Mouse (Mus musculus): ENCODE results near the gene Wdr93.
A peak's percentile ranks its signal among the peaks of the same experiment; 100 is the strongest.

The Wdr93 gene

DNA sequence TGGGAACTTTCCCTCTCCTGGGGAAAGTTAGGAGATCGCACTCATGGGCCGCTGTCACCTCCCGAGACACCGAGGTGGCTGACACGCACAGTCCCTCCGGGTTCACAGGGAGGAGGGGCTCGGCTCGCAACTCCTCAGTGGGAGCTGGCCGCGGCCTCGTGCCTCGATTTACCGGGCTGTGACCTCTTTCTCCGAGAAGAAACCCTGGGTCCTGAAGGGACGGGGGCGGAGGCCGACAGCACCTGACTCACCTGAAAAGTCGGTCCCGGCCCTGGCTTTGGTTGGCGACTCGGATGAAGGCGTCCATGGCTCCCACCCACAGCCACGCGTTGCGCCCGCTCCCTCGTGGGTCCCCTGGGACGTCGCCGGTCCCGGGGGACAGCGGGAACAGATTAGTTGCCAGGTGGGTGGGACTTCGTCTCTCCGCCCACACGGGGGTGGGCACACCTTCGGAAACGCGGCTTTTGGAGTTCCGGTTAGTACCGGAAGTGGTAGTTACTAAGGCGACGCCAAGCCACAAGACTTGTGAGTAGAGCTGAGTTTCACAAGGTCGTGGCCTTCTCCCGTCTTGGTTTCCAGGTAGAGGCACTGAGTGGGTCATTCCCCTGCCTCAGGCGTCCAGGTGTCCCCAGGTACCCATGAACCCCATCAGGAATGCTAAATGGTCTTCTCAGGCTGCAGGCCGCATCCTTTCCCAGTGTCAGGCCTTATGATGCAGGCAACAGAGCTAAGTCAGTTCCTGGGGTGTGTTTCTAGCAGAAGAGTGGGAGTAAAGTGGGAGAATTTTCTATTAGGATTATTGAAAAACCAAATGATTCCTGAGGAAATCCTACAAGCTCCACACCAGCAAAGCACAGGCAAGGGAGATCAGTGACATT, at the start of gene Wdr93, which contains the start of gene Pex11a:
Gene Wdr93 (plus strand): TSS at position 505 of the 878 bp plus-strand sequence.
Gene Pex11a (minus strand): TSS at position 473 of the 878 bp plus-strand sequence.
- peak; percentile 84 to 89 for DNase-seq

GRCm38 (mm10) chr7:79696495-79696894, 46.5 kb upstream of the Wdr93 start:
- DNase-seq = no peak

DNA sequence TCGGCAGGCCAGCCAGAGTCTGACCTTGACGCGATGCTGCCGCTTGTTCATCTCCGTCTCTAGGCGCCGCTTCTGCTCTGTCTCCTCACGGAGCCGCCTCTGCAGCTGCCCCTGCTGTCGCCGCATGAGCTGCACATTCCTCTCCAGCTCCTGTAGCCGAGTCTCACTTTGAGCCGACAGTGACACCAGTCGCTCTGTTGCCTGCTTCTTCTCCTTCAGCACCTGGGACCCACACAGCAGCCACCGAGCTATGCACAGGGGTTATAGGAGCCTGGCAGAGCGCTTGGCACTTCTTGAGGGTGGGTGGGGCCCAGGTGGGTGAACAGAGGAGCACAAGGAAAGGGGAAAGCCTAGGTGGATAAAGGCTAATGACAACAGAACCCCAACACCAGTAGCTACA, 40.2 kb upstream of the Wdr93 start:
- no peak for DNase-seq

GRCm38 (mm10) chr7:79705210-79705609, 37.8 kb upstream of the Wdr93 start:
- no peak for DNase-seq

- peak; percentile 67 to 80 for DNase-seq
Measured at GRCm38 (mm10) chr7:79710130-79710607, 32.8 kb upstream of the Wdr93 start.

DNA sequence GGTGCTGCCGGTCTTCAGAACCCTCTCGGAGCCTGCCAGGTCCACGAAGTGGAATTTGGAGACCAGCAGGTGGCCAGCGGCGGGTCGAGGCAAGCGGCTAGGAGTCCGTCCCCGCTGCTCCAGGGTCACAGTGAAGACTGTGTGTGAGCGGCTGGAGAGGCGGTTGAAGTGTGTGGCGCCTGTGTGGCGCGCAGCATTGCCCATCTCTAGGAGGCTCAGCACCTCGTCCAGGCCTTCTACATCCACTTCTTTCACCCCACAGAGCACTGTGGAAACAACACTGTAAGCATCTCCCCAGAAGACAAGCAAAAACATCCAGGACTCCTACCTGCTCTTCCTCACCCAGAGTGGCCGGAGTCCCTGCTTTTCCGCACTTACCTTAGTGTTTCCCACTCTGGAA, 32.1 kb upstream of the Wdr93 start:
- DNase-seq = peak in 1 of 2 experiments; percentile 40

GRCm38 (mm10) chr7:79715187-79715981, 27.6 kb upstream of the Wdr93 start, which contains the start of gene Kif7:
Gene Kif7, minus strand, starts transcription at chr7:79715720.
- peak; percentile 90 to 94 for DNase-seq

DNA sequence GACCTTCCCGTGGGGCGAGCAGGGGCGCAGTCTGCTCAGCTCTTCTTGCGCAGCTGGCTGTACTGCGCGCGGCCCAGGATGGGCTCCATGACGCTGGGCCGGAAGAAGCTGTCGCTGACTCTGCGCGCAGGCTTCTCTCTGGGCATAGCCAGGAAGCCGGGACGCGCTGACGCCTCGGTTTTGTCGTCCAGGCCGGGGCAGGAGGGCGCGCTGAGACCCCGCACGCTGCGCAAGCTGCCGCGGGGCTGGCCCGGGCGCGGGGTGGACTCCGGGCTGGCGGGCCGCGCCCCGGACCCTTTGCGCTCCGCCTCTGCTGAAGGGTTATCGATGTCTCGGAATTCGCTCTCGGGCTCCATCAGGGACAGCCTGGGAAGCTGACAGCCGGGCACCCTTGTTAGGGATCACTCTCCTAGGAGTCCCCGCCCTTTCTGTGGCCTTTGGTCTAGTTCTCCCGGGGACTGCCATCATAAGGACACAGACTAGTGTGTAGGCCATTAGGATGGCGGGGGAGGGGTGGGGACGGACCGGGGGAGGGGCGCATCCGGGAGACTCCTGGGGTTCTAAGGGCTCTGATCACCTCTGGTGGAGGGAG, 21.5 kb upstream of the Wdr93 start:
- peak; percentile 75 to 84 for DNase-seq

- peak; percentile 80 to 86 for DNase-seq
Measured at GRCm38 (mm10) chr7:79727091-79727490, 15.9 kb upstream of the Wdr93 start.

GRCm38 (mm10) chr7:79728219-79728618, 14.7 kb upstream of the Wdr93 start:
- peak; percentile 78 to 81 for DNase-seq

DNA sequence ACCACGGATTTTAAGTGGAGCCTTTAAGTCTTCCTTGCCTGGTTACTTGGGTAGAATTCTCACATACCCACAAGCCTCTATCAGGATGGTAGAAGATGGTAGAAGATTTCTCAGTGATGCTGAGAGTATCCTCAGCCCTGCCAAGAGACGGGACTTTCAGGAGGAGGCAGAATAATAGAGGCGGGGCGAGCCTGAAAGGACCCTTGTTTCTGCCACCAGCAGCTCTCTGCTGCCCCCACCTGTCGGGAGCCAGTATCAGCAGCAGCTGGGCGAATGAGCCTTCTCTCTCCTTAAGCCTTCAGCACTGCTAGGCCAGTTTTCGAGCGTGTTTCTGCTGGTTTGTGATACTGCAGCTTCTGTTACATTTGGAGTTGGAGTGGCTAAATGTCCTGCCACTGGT, 13.8 kb upstream of the Wdr93 start:
- peak; percentile 84 to 86 for DNase-seq

DNA sequence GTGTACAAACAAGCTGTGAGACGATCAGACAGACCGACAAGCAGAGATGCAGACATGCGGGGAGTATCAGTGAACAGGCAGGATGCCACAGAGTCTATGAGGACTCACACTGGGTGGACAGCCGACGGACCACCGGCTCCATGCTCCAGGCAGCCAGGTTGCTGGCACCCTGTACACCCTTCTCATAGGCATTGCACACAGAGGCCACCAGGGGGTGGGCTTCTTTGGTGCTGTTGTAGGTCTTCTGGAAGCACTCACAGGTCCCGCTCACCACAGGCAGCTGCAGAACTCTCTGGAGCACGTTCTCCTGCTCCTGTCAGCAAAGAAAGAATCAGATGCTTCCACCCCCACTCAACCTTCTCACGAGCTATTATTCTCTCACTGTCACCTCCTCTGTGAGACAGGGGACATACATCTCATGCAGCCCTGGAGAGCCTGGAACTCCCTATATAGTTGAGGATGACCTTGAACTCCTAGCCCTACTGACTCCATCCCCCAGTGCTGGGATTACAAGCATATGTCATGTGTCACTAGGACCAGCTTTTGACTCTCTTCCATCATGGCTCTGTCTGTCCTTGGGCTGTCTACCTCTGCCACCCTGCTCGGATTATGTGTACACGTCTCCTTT, 13.1 kb upstream of the Wdr93 start:
- peak; percentile 40 to 51 for DNase-seq

DNA sequence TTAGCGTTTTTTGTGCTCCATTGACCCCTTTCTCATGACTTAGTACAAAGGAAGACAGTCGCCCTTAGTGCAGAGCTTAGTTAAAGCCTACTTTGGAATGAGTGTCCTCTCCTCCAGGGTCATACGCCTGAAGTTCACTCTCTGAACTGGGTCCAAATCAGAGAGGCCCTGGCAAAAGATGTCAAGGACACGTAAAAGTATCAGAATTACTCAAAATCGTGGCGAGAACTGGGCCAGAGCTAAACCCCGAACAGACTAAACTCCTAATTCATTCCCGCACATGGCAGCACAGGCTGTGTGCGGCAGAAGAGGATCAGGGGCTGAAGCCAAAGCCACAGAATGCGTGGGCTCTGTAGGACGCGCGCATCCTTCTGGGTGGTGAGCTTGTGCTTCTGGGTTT, 11.5 kb upstream of the Wdr93 start:
- no peak for DNase-seq

- no peak for DNase-seq
Measured at GRCm38 (mm10) chr7:79732622-79733021, 10.3 kb upstream of the Wdr93 start, which contains the start of gene Plin1. Gene Plin1, minus strand, starts transcription at chr7:79732903.

DNA sequence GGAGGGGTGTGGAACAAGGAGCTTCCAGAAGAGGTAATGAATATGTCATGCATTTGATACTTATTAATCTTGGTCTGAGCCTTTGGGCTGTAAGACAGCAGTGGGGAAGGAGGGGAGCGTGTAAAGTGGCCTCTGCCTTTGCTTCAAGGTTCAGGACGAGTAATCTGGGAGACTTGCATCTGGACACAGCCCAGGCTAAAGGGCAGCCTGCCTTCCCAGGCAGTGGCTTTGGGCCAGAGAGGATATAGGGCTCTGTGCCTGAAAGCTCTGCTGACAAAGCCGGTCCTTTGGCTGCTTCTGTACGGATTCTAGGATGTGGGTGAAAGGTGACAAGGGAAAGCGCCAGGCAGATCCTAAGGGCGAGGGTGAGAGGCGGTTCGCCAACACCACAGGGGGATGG, 8.4 kb upstream of the Wdr93 start:
- DNase-seq = peak; percentile 59 to 75

DNA sequence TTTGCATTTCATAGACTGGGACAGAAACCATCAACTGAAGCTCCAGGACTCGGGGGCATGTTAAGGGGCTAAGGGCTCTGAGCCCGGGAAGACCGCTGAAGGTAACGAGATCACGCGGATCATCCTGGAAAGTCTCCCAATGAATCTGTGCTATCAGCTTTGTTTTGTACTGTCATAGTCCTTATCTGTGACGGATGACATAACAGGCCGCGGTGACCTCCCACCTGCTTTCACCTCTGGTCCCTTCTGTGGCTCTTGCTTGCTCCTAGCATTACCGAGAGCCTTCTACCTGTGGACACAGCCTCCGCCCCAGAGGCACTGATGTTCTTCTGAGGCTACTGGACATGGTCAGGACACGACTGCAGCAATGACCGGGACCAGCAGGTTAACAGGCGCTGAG, 6.5 kb upstream of the Wdr93 start:
- no peak for DNase-seq

- no peak for DNase-seq
Measured at GRCm38 (mm10) chr7:79738913-79739312, 4.0 kb upstream of the Wdr93 start.

- no peak for DNase-seq
Measured at GRCm38 (mm10) chr7:79740279-79740678, 2.7 kb upstream of the Wdr93 start.

- no peak for DNase-seq
Measured at GRCm38 (mm10) chr7:79742277-79742658, 695 bp upstream of the Wdr93 start.

DNA sequence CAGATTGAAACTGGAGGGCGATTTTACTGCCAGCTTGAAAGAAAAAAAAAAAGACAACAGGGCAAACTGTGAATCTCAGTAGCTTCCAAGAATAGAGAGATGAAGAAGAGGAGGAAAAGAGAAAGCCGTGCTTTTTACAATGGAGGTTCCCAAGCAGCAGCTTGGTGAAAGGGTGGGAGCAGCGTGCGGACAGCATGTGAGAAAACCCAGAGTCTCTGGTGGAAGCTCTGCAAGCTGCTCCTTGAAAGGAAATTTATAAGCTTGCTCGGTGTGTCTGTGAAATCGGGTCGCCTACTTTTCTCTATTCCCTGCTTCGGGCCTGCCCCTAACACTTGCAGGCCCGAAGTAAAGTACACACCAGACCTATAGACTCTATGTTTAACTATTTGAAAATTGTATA, 1.1 kb downstream of the Wdr93 start:
- DNase-seq = no peak

- no peak for DNase-seq
Measured at GRCm38 (mm10) chr7:79744585-79744984, 1.6 kb downstream of the Wdr93 start.

DNA sequence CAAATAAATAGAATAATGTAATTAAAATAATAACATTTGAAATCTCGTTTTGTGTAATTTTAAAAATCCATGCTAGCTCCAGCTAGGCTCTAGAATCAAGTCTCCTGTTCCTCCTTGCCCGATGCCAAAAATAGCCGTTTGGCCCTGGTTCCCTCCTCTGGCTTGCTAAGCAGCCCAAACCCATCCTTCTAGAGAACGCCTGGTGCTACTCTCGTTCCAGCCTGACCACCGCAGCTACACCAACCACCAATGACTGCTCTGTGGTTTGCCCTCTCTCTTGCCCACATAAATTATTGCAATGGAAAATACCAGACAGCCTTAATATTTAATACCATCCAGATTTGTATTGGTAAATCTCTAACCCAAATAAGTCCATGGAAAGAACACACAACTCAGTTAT, 4.7 kb downstream of the Wdr93 start:
- no peak for DNase-seq

DNA sequence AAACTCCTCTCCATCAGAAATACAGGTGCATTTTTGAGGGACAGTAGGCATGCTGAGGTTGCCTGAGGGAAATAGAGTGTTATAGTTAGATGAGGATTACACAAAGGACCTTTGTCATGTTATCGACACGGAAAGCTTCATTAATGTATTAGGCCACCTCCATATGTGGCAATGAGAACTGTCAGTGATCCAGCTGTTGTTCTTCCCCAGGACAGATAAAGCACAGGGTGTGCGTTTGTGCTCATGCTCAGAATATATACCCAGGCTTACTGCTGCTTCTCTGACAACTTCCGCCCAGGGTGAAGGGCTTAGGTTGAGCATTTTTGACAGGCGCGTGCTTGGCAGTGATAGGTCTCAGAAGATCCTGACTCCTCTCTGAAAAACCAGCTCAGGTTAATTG, 6.5 kb downstream of the Wdr93 start:
- DNase-seq = no peak

Data from kidney, postnatal 4 days (tissue).